Mouse (Mus musculus) liver, embryonic 14.5 days (tissue): ENCODE measurements at regions not wholly inside any gene's neighbourhood (a gene's known extent, or its start where the extent isn't known, plus 50 kb on each side); places are given as distances from the start of the nearest gene placed in this dataset.

Experiments
- ATAC-seq: fragments of 200-750 bp; cut with Nextera tagmentation; 2 replicates; pipeline ENCODE4 v1.8.0; 2017; ENCODE audit warnings: moderate number of reproducible peaks, mild to moderate bottlenecking, moderate library complexity; ENCODE audit not compliant: insufficient read depth
- DNase-seq, 3 experiments: peaks; one replicate each; pipeline ENCODE4 v3.0.0-alpha.2; 2012 to 2013; ENCODE audit warnings: low read depth in 3 of 3, low spot score in 3 of 3
- H3K27ac ChIP-seq: fragments of 300-500 bp; sonication (generic); 2 replicates; pipeline ENCODE4 v1.5.1; 2014; ENCODE audit warnings: moderate library complexity, mild to moderate bottlenecking, control low read depth, inconsistent platforms
- H3K27me3 ChIP-seq: fragments of 300-500 bp; sonication (generic); 2 replicates; pipeline ENCODE4 v1.6.1; 2014; ENCODE audit warnings: mild to moderate bottlenecking, low read length, moderate library complexity; ENCODE audit not compliant: control insufficient read depth, insufficient read depth
- H3K36me3 ChIP-seq: fragments of 300-500 bp; sonication (generic); replicated peaks from 2 replicates; pipeline ENCODE4 v1.6.1; 2014; ENCODE audit warnings: low read depth; ENCODE audit not compliant: control insufficient read depth, insufficient read depth
- H3K4me1 ChIP-seq, 2 experiments: fragments of 200-500 bp in 1 of 2; fragments of 300-500 bp in 1 of 2; sonication (generic) in 1 of 2; replicated peaks; 2 replicates each; pipeline ENCODE4 v1.6.1; 2012 to 2014; ENCODE audit warnings: antibody characterized with exemption in 1 of 2, inconsistent platforms in 1 of 2, low read length in 1 of 2; ENCODE audit not compliant: control insufficient read depth in 2 of 2, insufficient read depth in 2 of 2
- H3K4me2 ChIP-seq: fragments of 300-500 bp; sonication (generic); 2 replicates; pipeline ENCODE4 v1.6.1; 2014; ENCODE audit warnings: low read depth, mild to moderate bottlenecking, control low read depth, moderate library complexity
- H3K4me3 ChIP-seq, 2 experiments: fragments of 200-500 bp in 1 of 2; fragments of 300-500 bp in 1 of 2; sonication (generic) in 1 of 2; 2 replicates each; pipeline ENCODE4 v1.5.1; 2012 to 2014; ENCODE audit warnings: low read depth in 2 of 2, low read length in 2 of 2, mild to moderate bottlenecking in 2 of 2, control low read depth in 1 of 2, inconsistent platforms in 1 of 2, moderate library complexity in 1 of 2; ENCODE audit not compliant: insufficient read depth in 1 of 2
- H3K9ac ChIP-seq: fragments of 300-500 bp; sonication (generic); replicated peaks from 2 replicates; pipeline ENCODE4 v1.6.1; 2014; ENCODE audit warnings: mild to moderate bottlenecking, control low read depth, moderate library complexity
- H3K9me3 ChIP-seq: fragments of 300-500 bp; sonication (generic); 2 replicates; pipeline ENCODE4 v1.6.1; 2016; ENCODE audit warnings: low read length, mixed read lengths; ENCODE audit not compliant: control insufficient read depth
- CTCF ChIP-seq: IDR thresholded peaks from 2 replicates; pipeline ENCODE4 v1.5.1; 2016; ENCODE audit warnings: antibody characterized with exemption, low read depth, control low read depth
- EP300 ChIP-seq: IDR thresholded peaks from 2 replicates; pipeline ENCODE4 v1.6.1; 2016; ENCODE audit warnings: antibody characterized with exemption, low read depth
- WGBS: fragments of 180-500 bp; shearing (Covaris S2); extraction: QIAGEN DNeasy Blood & Tissue Kit; methylation state at CpG from one replicate; pipeline ENCODE4 v1.1.7; 2014; ENCODE audit not compliant: insufficient replicate concordance; 5-methylcytosine and 5-hydroxymethylcytosine counted together

- 52% methylated on average over 6 of the region's 6 CpGs for WGBS
- no peaks in the 10 kb centered on the region for H3K27me3 ChIP-seq
- no peak for ATAC-seq
- no peaks in the 10 kb centered on the region for H3K36me3 ChIP-seq
- H3K27ac ChIP-seq, result no peak overlapping the region
- H3K4me3 ChIP-seq, result no peak overlapping the region
- no peaks in the 10 kb centered on the region for H3K9me3 ChIP-seq
- TF ChIP-seq EP300, result no peak
- no peak for TF ChIP-seq CTCF
- H3K4me1 ChIP-seq, result no peaks in the 10 kb centered on the region
- H3K4me2 ChIP-seq, result no peak overlapping the region
- no peak overlapping the region for H3K9ac ChIP-seq
- no peak for DNase-seq
Observed at GRCm38 (mm10) chr7:72519359-72520115, 213.1 kb upstream of the Mctp2 start.

- H3K9ac ChIP-seq, result no peak overlapping the region
- H3K4me2 ChIP-seq, result no peak overlapping the region
- ATAC-seq (no peak), DNase-seq (no peak)
- WGBS, result 67% methylated on average over 3 of the region's 3 CpGs
- H3K9me3 ChIP-seq, result no peaks in the 10 kb centered on the region
- no peak overlapping the region for H3K4me3 ChIP-seq
- TF ChIP-seq CTCF (no peak), EP300 (no peak)
- H3K27ac ChIP-seq, result no peak overlapping the region
- no peaks in the 10 kb centered on the region for H3K4me1 ChIP-seq
- no peaks in the 10 kb centered on the region for H3K36me3 ChIP-seq
- no peaks in the 10 kb centered on the region for H3K27me3 ChIP-seq
Observed at GRCm38 (mm10) chr7:72528873-72529272, 222.5 kb upstream of the Mctp2 start.

- H3K4me2 ChIP-seq, result no peak overlapping the region
- 62% methylated on average over 6 of the region's 6 CpGs for WGBS
- no peak overlapping the region for H3K9ac ChIP-seq
- DNase-seq (no peak), ATAC-seq (no peak)
- no peaks in the 10 kb centered on the region for H3K9me3 ChIP-seq
- no peaks in the 10 kb centered on the region for H3K27me3 ChIP-seq
- TF ChIP-seq EP300, result no peak
- TF ChIP-seq CTCF, result no peak
- no peak overlapping the region for H3K27ac ChIP-seq
- no peak overlapping the region for H3K4me3 ChIP-seq
- H3K4me1 ChIP-seq, result no peaks in the 10 kb centered on the region
- no peaks in the 10 kb centered on the region for H3K36me3 ChIP-seq
Observed at GRCm38 (mm10) chr7:72538288-72538687, 231.9 kb upstream of the Mctp2 start.

GRCm38 (mm10) chr7:72539915-72540314 is 233.5 kb upstream of the Mctp2 start:
- H3K36me3 ChIP-seq, result no peaks in the 10 kb centered on the region
- DNase-seq, result no peak
- H3K9ac ChIP-seq, result no peak overlapping the region

GRCm38 (mm10) chr7:72541521-72542478 is 235.4 kb upstream of the Mctp2 start:
- Histone ChIP-seq H3K9me3 (no peaks in the 10 kb centered on the region), H3K4me3 (no peak overlapping the region), H3K27ac (no peak overlapping the region), H3K4me2 (no peak overlapping the region), H3K9ac (no peak overlapping the region), H3K27me3 (no peaks in the 10 kb centered on the region), H3K4me1 (no peaks in the 10 kb centered on the region), H3K36me3 (no peaks in the 10 kb centered on the region)
- DNase-seq (no peak), ATAC-seq (no peak)
- TF ChIP-seq CTCF (no peak), EP300 (no peak)
- WGBS, result 57% methylated on average over 14 of the region's 14 CpGs

More at GRCm38 (mm10) chr7:72539915-72540314, 233.5 kb upstream of the Mctp2 start:
- H3K9me3 ChIP-seq, result no peaks in the 10 kb centered on the region
- H3K4me1 ChIP-seq, result no peaks in the 10 kb centered on the region
- H3K4me2 ChIP-seq, result no peak overlapping the region
- TF ChIP-seq EP300 (no peak), CTCF (no peak)
- H3K4me3 ChIP-seq, result no peak overlapping the region
- no peak overlapping the region for H3K27ac ChIP-seq
- H3K27me3 ChIP-seq, result no peaks in the 10 kb centered on the region
- ATAC-seq, result no peak
